Mouse (Mus musculus): ENCODE data around the gene Obscn.

- TF ChIP-seq CTCF (IDR thresholded peaks at IDR 0.05; ENCODE audit: low read depth) = no peak
- TF ChIP-seq EP300 (IDR thresholded peaks at IDR 0.05; ENCODE audit: low read depth) = no peak; the same call in 1 of the 2 replicates
Observed at GRCm38 (mm10) chr11:58955143-58955867, 180.9 kb downstream of the Obscn start.

All from heart, postnatal 0 days (tissue).